Mouse (Mus musculus): ENCODE measurements around the gene Mycbpap.

DNA sequence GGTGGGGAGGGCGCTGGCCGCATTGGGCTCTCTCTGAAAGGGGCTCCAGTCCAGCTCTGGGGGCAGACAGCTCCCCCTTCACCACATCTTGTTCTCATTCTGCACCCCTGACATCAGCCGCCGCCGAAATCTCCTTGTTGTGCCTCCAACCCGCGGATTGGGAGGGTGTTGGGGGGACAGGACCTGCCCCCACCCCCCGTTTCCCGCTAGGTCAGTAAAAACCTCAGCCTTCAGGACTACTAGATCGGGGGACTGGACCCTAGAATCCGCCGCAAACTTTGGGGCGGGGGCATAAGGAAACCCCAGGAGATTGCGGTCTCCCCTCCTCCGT is 49.0 kb downstream of the Mycbpap start:
- no peak for TF ChIP-seq KAT2A (IDR thresholded peaks at IDR 0.05; ENCODE audit: insufficient replicate concordance, low read length)
- TF ChIP-seq MAX (IDR thresholded peaks at IDR 0.05; ENCODE audit: low read length): no peak
- no peak for TF ChIP-seq USF2 (conservative IDR thresholded peaks at IDR 0.05; ENCODE audit: low read depth, low read length)
- TF ChIP-seq POLR2A (IDR thresholded peaks at IDR 0.05; ENCODE audit: low read depth, low read length): no peak
- no peak for TF ChIP-seq GABPA (IDR thresholded peaks at IDR 0.05; ENCODE audit: insufficient replicate concordance, low read depth, low read length)
- no peak for TF ChIP-seq MAZ (IDR thresholded peaks at IDR 0.05; ENCODE audit: low read depth, low read length)
- no peak for TF ChIP-seq ZC3H11A (IDR thresholded peaks at IDR 0.05; ENCODE audit: low read depth, low read length)
- no peak for TF ChIP-seq ZNF384 (IDR thresholded peaks at IDR 0.05; ENCODE audit: low read depth, low read length)
- TF ChIP-seq BHLHE40 (IDR thresholded peaks at IDR 0.05; ENCODE audit: low read depth, low read length): no peak
- no peak for TF ChIP-seq CTCF (conservative IDR thresholded peaks at IDR 0.05 in 1 of 2, IDR thresholded peaks at IDR 0.05 in 1 of 2; ENCODE audit: low read depth in 2 of 2, low read length in 2 of 2)
- TF ChIP-seq MYC (IDR thresholded peaks at IDR 0.05; ENCODE audit: low read depth, low read length): no peak
- TF ChIP-seq NELFE (IDR thresholded peaks at IDR 0.05; ENCODE audit: low read depth, low read length): no peak

Data from CH12.LX (cell line).